Mouse (Mus musculus): ENCODE measurements around the gene Chd6. TPM values are rescaled to one million over a fixed set of nuclear protein-coding genes. Genes with fewer than 3 reads are reported as not detected.

The Chd6 gene
- polyA plus RNA-seq, 1 experiment from 2014 or later, result 49.9 TPM

DNA sequence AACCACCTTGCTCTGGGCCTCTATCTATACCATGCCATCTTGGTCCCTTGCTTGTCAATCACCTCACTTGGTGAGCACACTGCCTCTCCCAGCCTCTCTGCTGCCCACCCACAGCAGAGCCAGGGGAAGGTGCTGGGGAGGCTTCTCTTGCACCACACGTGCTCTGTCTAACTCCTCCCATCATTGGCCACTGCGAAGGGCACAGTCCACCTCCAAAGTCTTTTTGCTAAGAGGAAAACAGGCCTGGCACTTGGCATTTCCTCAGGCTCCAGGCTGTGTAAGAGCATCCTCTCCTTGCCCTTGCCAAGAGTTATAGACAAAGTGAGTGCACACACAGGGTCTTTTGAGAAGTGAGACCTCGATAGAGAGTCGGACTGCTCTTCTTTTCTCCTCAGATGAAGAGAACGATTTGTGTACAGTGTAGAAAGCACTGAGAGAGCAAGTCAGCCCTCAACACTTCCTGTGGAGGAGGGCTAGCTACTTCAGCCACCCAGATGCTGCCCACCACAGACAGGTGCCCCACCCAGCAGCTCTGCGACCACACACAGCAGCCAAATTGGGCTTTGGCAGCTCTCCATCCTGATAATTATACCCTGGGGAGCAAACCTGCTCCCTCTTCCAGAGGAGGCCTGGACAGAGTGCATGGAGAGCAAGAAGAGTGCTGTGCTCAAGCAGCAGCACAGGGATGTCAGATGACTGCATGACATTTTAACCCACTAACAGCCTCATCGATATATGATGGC, 155.6 kb downstream of the Chd6 start:
- H3K9me3 ChIP-seq, result no peaks in the 10 kb centered on the region
- H3K27ac ChIP-seq, result peak overlapping the region; percentile 14; the same call in 1 of the 2 replicates
- ATAC-seq (ENCODE audit: insufficient number of reproducible peaks, insufficient read depth, low FRiP score, low TSS enrichment, low read depth), result peak; percentile 16; the same call in 1 of the 2 replicates
- no peak overlapping the region for H3K4me3 ChIP-seq
- H3K9ac ChIP-seq, result no peak overlapping the region
- peaks cover 35% of the 10 kb centered on the region for H3K4me1 ChIP-seq
- H3K4me2 ChIP-seq, result no peak overlapping the region
- peaks cover 91% of the 10 kb centered on the region for H3K36me3 ChIP-seq
- 78% methylated on average over 7 of the region's 7 CpGs for WGBS
- no peaks in the 10 kb centered on the region for H3K27me3 ChIP-seq

DNA sequence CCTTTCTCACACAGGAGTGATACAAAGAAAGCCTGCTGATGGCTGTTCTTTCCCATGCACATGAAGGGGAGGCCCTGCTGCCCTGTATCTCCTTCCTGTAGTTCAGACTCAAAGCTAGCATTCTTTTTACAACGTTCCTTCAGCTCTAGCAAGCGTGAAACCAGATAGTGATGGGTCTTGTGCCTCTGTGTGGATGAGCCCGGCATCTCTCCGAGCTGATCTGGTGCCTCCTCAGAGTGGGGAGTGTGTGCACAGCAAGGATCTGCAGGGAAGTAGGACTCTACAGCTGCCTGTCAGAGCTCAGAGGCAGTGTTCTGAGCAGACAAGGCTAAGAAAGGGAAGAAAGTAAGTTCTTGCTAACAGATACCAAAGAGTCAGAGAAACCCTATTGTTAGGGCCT, 157.3 kb downstream of the Chd6 start:
- H3K4me1 ChIP-seq, result peaks cover 35% of the 10 kb centered on the region
- no peak overlapping the region for H3K27ac ChIP-seq
- no peak overlapping the region for H3K4me2 ChIP-seq
- H3K9ac ChIP-seq, result no peak overlapping the region
- no peak overlapping the region for H3K4me3 ChIP-seq
- H3K36me3 ChIP-seq, result peaks cover 86% of the 10 kb centered on the region
- ATAC-seq (ENCODE audit: insufficient number of reproducible peaks, insufficient read depth, low FRiP score, low TSS enrichment, low read depth), result no peak
- WGBS, result 76% methylated on average over 4 of the region's 4 CpGs
- no peaks in the 10 kb centered on the region for H3K27me3 ChIP-seq
- no peaks in the 10 kb centered on the region for H3K9me3 ChIP-seq

DNA sequence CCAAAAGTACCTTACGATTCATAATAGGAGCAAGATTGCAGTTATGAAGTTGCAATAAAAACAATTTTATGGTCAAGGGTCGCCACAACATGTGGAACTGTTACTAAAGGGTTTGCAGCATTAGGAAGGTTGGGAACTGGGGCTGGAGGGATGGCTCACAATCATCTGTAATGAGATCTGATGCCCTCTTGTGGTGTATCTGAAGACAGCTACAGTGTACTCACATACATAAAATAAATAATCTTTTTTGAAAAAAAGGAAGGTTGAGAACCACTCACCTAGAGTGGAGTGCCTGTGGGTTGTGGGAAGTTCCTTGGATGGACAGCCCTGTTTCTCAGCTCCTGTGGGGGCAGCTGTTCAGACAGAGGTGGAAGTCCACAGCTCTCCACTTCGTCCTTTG, 166.4 kb downstream of the Chd6 start:
- 51% methylated on average over 3 of the region's 3 CpGs for WGBS
- Histone ChIP-seq H3K36me3 (peaks cover 15% of the 10 kb centered on the region; the same call in 1 of the 2 replicates), H3K9me3 (no peaks in the 10 kb centered on the region), H3K4me1 (peaks cover 5% of the 10 kb centered on the region; the same call in 1 of the 2 replicates), H3K27ac (no peak overlapping the region), H3K9ac (no peak overlapping the region), H3K27me3 (no peaks in the 10 kb centered on the region), H3K4me2 (no peak overlapping the region), H3K4me3 (no peak overlapping the region)
- no peak for ATAC-seq (ENCODE audit: insufficient number of reproducible peaks, insufficient read depth, low FRiP score, low TSS enrichment, low read depth)

DNA sequence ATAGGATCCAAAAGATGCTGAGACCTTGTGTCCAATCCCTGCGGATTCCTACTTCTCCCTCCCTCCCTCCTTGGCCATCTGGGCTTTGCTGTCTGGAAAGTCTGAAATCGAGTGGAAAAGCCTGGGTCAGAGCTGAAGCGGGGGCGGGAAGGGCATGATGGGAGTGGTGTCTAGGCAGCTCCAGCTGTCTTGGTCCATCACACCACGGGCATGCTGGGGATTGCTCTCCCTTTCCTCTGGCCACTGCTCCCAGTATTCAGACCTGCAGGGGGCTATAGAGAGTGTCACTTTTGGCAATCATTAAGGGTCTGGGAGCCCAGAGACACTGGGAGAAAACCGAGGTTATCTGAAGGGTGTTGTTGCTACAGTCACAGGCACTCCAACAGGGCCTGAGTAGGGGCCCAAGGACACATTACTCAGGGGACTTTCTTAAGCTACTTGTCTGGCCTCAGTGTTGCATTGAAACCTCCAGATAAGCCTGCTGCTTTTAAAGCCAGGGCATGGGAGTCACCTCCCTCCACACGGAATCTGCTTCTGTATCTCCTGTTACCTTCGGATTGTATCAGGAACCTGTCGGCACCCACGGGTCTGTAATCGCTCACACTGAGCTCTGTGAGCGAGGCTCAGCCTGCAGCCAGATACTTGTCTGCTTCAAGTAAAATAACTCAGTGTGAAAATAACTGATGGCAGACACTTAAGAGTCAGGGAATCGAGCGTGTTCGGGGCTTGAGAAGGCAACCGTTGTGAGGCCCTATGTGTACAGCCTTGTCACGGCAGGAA, 167.8 kb downstream of the Chd6 start:
- Histone ChIP-seq H3K4me3 (no peak overlapping the region), H3K9me3 (no peaks in the 10 kb centered on the region), H3K9ac (no peak overlapping the region), H3K36me3 (peaks cover 9% of the 10 kb centered on the region; the same call in 1 of the 2 replicates), H3K4me2 (no peak overlapping the region), H3K4me1 (peaks cover 5% of the 10 kb centered on the region; the same call in 1 of the 2 replicates), H3K27ac (no peak overlapping the region), H3K27me3 (no peaks in the 10 kb centered on the region)
- 70% methylated on average over 17 of the region's 17 CpGs for WGBS
- ATAC-seq (ENCODE audit: insufficient number of reproducible peaks, insufficient read depth, low FRiP score, low TSS enrichment, low read depth), result no peak

DNA sequence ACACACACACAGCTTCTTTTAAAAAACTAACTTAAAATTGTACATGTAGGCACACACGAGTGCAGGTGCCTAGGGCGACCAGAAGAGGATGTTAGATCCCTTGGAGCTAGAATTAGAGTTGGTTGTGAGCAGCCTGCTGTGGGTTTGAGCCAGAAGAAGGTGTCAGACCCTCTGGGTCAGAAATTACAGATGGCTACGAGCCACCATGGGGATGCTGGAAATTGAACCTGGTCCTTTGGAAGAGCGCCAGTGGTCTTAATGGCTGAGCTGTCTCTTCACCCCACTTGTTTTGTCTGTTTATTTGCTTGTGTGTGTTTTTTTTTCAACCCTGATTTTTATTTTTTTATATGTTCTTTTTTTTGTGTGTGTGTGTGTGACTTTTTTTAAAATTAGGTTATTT, 174.4 kb downstream of the Chd6 start:
- Histone ChIP-seq H3K9ac (no peak overlapping the region), H3K27me3 (no peaks in the 10 kb centered on the region), H3K9me3 (no peaks in the 10 kb centered on the region), H3K4me3 (no peak overlapping the region), H3K36me3 (no peaks in the 10 kb centered on the region), H3K4me2 (no peak overlapping the region), H3K27ac (no peak overlapping the region), H3K4me1 (peaks cover 19% of the 10 kb centered on the region)
- 73% methylated on average over 4 of the region's 4 CpGs for WGBS
- no peak for ATAC-seq (ENCODE audit: insufficient number of reproducible peaks, insufficient read depth, low FRiP score, low TSS enrichment, low read depth)

DNA sequence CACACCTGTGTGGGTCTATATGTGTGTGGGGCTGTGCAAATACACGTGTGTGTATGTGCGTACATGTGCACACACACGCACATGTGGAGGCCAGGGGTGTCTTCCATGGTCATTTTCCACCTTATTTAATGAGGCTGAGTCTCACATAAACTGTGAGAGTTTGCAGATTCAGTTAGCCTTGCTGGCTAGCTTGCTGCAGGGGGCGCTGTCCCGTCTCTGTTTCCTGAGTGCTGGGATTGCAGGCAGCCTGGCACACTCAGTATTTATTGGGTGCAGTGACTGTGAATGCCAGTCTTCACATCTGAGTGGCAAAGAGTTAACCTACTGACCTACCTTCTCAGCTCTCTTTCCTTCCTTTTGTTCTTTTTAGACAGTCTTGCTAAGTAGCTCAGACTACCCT, 175.0 kb downstream of the Chd6 start:
- Histone ChIP-seq H3K27me3 (no peaks in the 10 kb centered on the region), H3K9me3 (no peaks in the 10 kb centered on the region), H3K4me2 (no peak overlapping the region), H3K4me3 (no peak overlapping the region), H3K4me1 (peaks cover 24% of the 10 kb centered on the region), H3K9ac (no peak overlapping the region), H3K27ac (no peak overlapping the region), H3K36me3 (no peaks in the 10 kb centered on the region)
- ATAC-seq (ENCODE audit: insufficient number of reproducible peaks, insufficient read depth, low FRiP score, low TSS enrichment, low read depth), result no peak
- 63% methylated on average over 5 of the region's 5 CpGs for WGBS

DNA sequence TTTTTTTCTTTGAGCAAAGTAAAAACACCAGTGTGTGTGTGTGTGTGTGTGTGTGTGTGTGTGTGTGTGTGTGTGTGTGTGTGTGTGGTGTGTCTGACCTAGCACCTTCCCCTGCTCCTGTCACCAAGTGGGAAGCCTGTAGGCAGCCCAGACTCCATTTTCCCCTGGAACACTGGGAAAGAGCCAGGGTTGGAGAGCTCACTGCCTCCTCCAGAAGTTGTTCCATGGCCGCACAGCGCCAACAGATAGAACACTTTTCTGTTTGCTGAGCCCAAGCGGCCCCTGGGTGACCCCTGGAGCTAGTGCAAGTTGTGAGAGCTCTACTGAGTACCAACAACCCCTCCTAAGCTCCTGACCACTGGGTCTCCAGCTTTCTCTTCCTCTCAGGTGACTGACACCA, 175.9 kb downstream of the Chd6 start:
- H3K4me3 ChIP-seq, result no peak overlapping the region
- H3K27ac ChIP-seq, result peak overlapping the region; percentile 24; the same call in 1 of the 2 replicates
- peaks cover 25% of the 10 kb centered on the region for H3K4me1 ChIP-seq
- no peaks in the 10 kb centered on the region for H3K9me3 ChIP-seq
- 51% methylated on average over 3 of the region's 3 CpGs for WGBS
- H3K27me3 ChIP-seq, result 0 out of 2 replicates have a peak, but pooled peaks cover 2% of the 10 kb centered on the region
- no peak for ATAC-seq (ENCODE audit: insufficient number of reproducible peaks, insufficient read depth, low FRiP score, low TSS enrichment, low read depth)
- no peaks in the 10 kb centered on the region for H3K36me3 ChIP-seq
- H3K9ac ChIP-seq, result no peak overlapping the region
- H3K4me2 ChIP-seq, result no peak overlapping the region

DNA sequence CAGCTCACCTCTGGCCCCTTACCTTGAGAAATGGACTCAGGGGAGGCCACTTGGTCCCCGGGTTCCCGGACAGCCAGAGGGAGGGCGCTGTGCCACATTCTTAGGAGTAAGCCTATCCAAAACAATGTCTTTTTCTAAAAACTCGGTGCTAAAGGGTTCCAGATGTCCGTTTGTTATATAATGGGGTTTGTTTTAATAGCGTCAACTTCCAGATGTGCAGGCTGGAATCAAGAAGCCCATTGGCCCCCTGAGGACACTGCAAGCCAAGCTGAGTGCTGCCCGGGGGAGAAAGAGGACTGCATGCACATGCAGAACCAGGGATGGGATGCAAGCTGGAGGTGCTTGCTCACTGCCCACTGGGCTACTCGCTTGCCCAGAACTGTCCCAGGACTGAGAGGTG, 176.6 kb downstream of the Chd6 start:
- ATAC-seq (ENCODE audit: insufficient number of reproducible peaks, insufficient read depth, low FRiP score, low TSS enrichment, low read depth), result no peak
- Histone ChIP-seq H3K4me2 (peak overlapping the region; percentile 12), H3K36me3 (no peaks in the 10 kb centered on the region), H3K9ac (no peak overlapping the region), H3K4me1 (peaks cover 25% of the 10 kb centered on the region), H3K27ac (peak overlapping the region; percentile 24), H3K9me3 (no peaks in the 10 kb centered on the region), H3K27me3 (0 out of 2 replicates have a peak, but pooled peaks cover 2% of the 10 kb centered on the region), H3K4me3 (no peak overlapping the region)
- 27% methylated on average over 8 of the region's 8 CpGs for whole genome bisulfite sequencing

DNA sequence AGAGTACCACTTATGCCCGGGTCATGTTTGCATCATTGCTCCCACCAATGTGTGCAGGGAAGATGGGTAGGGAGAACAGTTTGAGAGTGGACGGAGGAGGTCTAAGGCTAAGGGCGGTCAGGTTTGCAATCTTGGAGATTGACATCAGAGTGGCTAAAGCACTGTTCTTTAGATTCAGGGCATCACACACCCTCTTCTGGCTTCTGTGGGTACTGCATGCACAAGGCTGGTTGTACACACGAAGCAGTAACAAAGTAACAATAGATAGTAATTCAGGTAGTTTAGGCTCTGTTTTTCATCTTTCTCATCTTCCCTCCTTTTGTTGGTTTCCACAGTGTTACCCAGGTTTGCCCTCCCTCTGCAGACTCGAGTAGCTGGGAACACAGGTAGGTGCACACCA, 177.5 kb downstream of the Chd6 start:
- H3K4me1 ChIP-seq, result peaks cover 25% of the 10 kb centered on the region
- no peak overlapping the region for H3K9ac ChIP-seq
- no peaks in the 10 kb centered on the region for H3K9me3 ChIP-seq
- H3K36me3 ChIP-seq, result no peaks in the 10 kb centered on the region
- no peak for ATAC-seq (ENCODE audit: insufficient number of reproducible peaks, insufficient read depth, low FRiP score, low TSS enrichment, low read depth)
- 94% methylated on average over 5 of the region's 5 CpGs for WGBS
- H3K27me3 ChIP-seq, result 0 out of 2 replicates have a peak, but pooled peaks cover 2% of the 10 kb centered on the region
- H3K27ac ChIP-seq, result no peak overlapping the region
- no peak overlapping the region for H3K4me3 ChIP-seq
- no peak overlapping the region for H3K4me2 ChIP-seq

DNA sequence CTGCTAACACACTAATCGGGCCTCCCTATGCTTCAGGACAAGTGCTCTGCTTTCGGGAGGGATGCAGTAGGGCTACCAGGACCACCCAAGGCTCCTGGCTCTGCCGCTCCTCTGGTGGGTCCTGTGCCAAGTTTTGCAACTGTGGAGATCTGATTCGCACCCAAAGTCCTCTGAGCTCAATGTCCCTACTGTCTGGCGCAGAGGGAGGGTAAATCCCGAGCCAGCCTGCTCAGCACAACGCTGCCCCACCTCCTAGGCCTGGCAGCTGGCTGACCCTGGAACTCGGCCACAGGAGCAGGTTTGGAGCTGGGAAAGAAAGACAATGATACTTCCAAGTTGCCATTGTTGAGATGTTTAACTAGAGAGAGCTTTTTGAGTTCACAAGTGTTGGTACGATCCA, 183.7 kb downstream of the Chd6 start:
- H3K9me3 ChIP-seq, result no peaks in the 10 kb centered on the region; the same call in 1 of the 2 replicates
- no peak overlapping the region for H3K4me3 ChIP-seq
- H3K4me2 ChIP-seq, result no peak overlapping the region
- ATAC-seq (ENCODE audit: insufficient number of reproducible peaks, insufficient read depth, low FRiP score, low TSS enrichment, low read depth), result no peak
- H3K27me3 ChIP-seq, result 0 out of 2 replicates have a peak, but pooled peaks cover 2% of the 10 kb centered on the region
- H3K9ac ChIP-seq, result no peak overlapping the region
- peaks cover 32% of the 10 kb centered on the region for H3K4me1 ChIP-seq
- WGBS, result 80% methylated on average over 9 of the region's 9 CpGs
- no peaks in the 10 kb centered on the region for H3K36me3 ChIP-seq
- H3K27ac ChIP-seq, result peak overlapping the region; percentile 44

DNA sequence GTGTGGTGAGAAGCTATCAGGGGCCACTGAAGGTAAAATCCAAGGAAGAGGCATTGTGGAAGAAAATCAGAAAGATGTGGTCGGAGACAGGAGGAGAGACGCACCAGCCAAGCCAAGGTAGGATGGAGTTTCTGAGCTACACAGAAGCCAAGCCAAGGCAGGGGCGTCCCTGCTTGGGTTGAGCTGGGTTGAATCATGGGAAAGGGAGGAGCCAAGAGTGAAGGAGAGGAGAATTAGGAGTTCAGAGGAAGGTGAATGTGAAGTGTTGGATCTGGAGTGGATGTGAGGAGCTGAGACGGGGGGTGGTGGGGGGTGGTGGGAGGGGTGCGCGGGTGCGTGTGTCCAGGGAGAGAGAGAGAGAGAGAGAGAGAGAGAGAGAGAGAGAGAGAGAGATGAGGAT, 187.6 kb downstream of the Chd6 start:
- no peak overlapping the region for H3K4me2 ChIP-seq
- 0 out of 2 replicates have a peak, but pooled peaks have one; percentile 5 for ATAC-seq (ENCODE audit: insufficient number of reproducible peaks, insufficient read depth, low FRiP score, low TSS enrichment, low read depth)
- H3K9ac ChIP-seq, result no peak overlapping the region
- H3K9me3 ChIP-seq, result no peaks in the 10 kb centered on the region; the same call in 1 of the 2 replicates
- H3K36me3 ChIP-seq, result no peaks in the 10 kb centered on the region
- no peaks in the 10 kb centered on the region for H3K27me3 ChIP-seq
- no peak overlapping the region for H3K4me3 ChIP-seq
- WGBS, result 49% methylated on average over 7 of the region's 7 CpGs
- H3K4me1 ChIP-seq, result peaks cover 34% of the 10 kb centered on the region
- H3K27ac ChIP-seq, result no peak overlapping the region

DNA sequence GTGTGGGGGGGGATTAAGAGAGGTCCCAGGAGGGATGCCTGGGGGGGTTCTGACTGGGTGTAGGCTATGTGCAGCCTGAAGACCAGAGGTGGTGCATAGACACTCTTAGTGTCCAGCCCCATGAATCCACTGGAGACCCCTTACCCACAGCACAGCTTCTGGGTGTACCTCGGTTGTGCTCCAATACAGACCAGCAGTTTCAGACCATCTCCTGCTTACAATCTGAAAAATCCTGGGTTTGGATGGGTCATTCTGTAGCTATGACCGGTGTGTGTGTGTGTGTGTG, 190.0 kb downstream of the Chd6 start:
- ATAC-seq (ENCODE audit: insufficient number of reproducible peaks, insufficient read depth, low FRiP score, low TSS enrichment, low read depth), result no peak
- Histone ChIP-seq H3K4me1 (peaks cover 38% of the 10 kb centered on the region), H3K9ac (0 out of 2 replicates have a peak overlapping the region, but pooled peaks have one; percentile 11), H3K4me3 (no peak overlapping the region), H3K36me3 (no peaks in the 10 kb centered on the region), H3K4me2 (no peak overlapping the region), H3K27me3 (peaks cover 7% of the 10 kb centered on the region; the same call in 1 of the 2 replicates), H3K27ac (no peak overlapping the region), H3K9me3 (no peaks in the 10 kb centered on the region; the same call in 1 of the 2 replicates)
- 81% methylated on average over 2 of the region's 2 CpGs for WGBS

Measured in embryonic facial prominence, embryonic 13.5 days (tissue).